Comparison of ENCODE assay signal across 8 mouse cellular contexts in genomic region chr7:24610879-24611494, GRCm38 (mm10). TPM values are rescaled to one million over a fixed set of nuclear protein-coding genes. Genes with fewer than 3 reads are reported as not detected.
DNase-seq lines count a peak whose midpoint lies in the region; ATAC-seq and TF ChIP-seq lines count a peak whose summit lies in the region.

No protein-coding gene starts in this region.

- DNase-seq in frontal cortex, postnatal 14 days (ENCODE audit: low spot score in 2 of 2), result peak; percentile 41 to 63
- peak; percentile 94 for DNase-seq in heart, embryonic 10.5 days (ENCODE audit: low spot score)
- DNase-seq in kidney, adult 9 months, result peak; percentile 98
- peak; percentile 95 for DNase-seq in lung, embryonic 14.5 days
- peak; percentile 97 for DNase-seq in thymus, adult 2 months

- TF ChIP-seq CTCF in lung, embryonic 14.5 days (IDR thresholded peaks at IDR 0.05; ENCODE audit: low read depth), result no peak
- TF ChIP-seq CTCF in thymus, adult 2 months (IDR thresholded peaks at IDR 0.05; ENCODE audit: borderline replicate concordance, control insufficient read depth, extremely low read depth, insufficient read depth, low read length, poor library complexity), result no peak

- 0 out of 2 replicates have a peak overlapping the region, but pooled peaks have one; percentile 6 for H3K27ac ChIP-seq in embryonic facial prominence, embryonic 12.5 days
- peak overlapping the region; percentile 44; the same call in 1 of the 2 replicates for H3K27ac ChIP-seq in heart, embryonic 10.5 days
- H3K27ac ChIP-seq in lung, embryonic 14.5 days (ENCODE audit: low read depth), result no peak overlapping the region
- no peak overlapping the region for H3K27ac ChIP-seq in neural tube, embryonic 14.5 days (ENCODE audit: low read depth, low read length)
- peak overlapping the region; percentile 71 for H3K27ac ChIP-seq in thymus, adult 2 months (ENCODE audit: control insufficient read depth, insufficient read depth, low read length)

- 1% methylated on average over 36 of the region's 36 CpGs for WGBS in embryonic facial prominence, embryonic 12.5 days
- 1% methylated on average over 36 of the region's 36 CpGs for WGBS in heart, embryonic 10.5 days
- WGBS in lung, embryonic 14.5 days, result under 1% methylated on average over 36 of the region's 36 CpGs
- WGBS in neural tube, embryonic 14.5 days, result 1% methylated on average over 36 of the region's 36 CpGs
- 0% methylated on average over 36 of the region's 36 CpGs for WGBS in thymus, adult 2 months

- H3K27me3 ChIP-seq in embryonic facial prominence, embryonic 12.5 days, result peaks cover 47% of the 10 kb centered on the region
- H3K27me3 ChIP-seq in heart, embryonic 10.5 days (ENCODE audit: insufficient read depth, poor library complexity, severe bottlenecking), result peaks cover 66% of the 10 kb centered on the region
- H3K27me3 ChIP-seq in lung, embryonic 14.5 days (ENCODE audit: insufficient read depth, low read length), result peaks cover 38% of the 10 kb centered on the region
- H3K27me3 ChIP-seq in neural tube, embryonic 14.5 days (ENCODE audit: control insufficient read depth, insufficient read depth, low read length), result peaks cover 35% of the 10 kb centered on the region
- H3K27me3 ChIP-seq in thymus, adult 2 months (ENCODE audit: control insufficient read depth, insufficient read depth, low read length), result no peaks in the 10 kb centered on the region

- peak overlapping the region; percentile 34 for H3K4me3 ChIP-seq in embryonic facial prominence, embryonic 12.5 days
- peak overlapping the region; percentile 64 for H3K4me3 ChIP-seq in heart, embryonic 10.5 days
- H3K4me3 ChIP-seq in lung, embryonic 14.5 days (ENCODE audit: low read depth, low read length), result peak overlapping the region; percentile 40
- peak overlapping the region; percentile 22 for H3K4me3 ChIP-seq in neural tube, embryonic 14.5 days (ENCODE audit: low read depth, low read length)
- peak overlapping the region; percentile 62 for H3K4me3 ChIP-seq in thymus, adult 2 months (ENCODE audit: control insufficient read depth, insufficient read depth, low read length)

- H3K9ac ChIP-seq in embryonic facial prominence, embryonic 12.5 days, result peak overlapping the region; percentile 33; the same call in 1 of the 2 replicates
- peak overlapping the region; percentile 38 for H3K9ac ChIP-seq in lung, embryonic 14.5 days
- no peak overlapping the region for H3K9ac ChIP-seq in neural tube, embryonic 14.5 days (replicated peaks; ENCODE audit: low read depth, low read length)

- no peaks in the 10 kb centered on the region for H3K9me3 ChIP-seq in embryonic facial prominence, embryonic 12.5 days
- H3K9me3 ChIP-seq in heart, embryonic 10.5 days, result no peaks in the 10 kb centered on the region
- no peaks in the 10 kb centered on the region for H3K9me3 ChIP-seq in lung, embryonic 14.5 days (ENCODE audit: low read depth, low read length)
- H3K9me3 ChIP-seq in neural tube, embryonic 14.5 days (ENCODE audit: control insufficient read depth, low read length), result no peaks in the 10 kb centered on the region

- peaks cover 8% of the 10 kb centered on the region; the same call in 1 of the 2 replicates for H3K36me3 ChIP-seq in embryonic facial prominence, embryonic 12.5 days
- H3K36me3 ChIP-seq in heart, embryonic 10.5 days, result no peaks in the 10 kb centered on the region
- H3K36me3 ChIP-seq in lung, embryonic 14.5 days (ENCODE audit: insufficient read depth), result peaks cover 3% of the 10 kb centered on the region; the same call in 1 of the 2 replicates
- H3K36me3 ChIP-seq in neural tube, embryonic 14.5 days (ENCODE audit: control insufficient read depth, insufficient read depth, low read length), result no peaks in the 10 kb centered on the region
- H3K36me3 ChIP-seq in thymus, adult 2 months (ENCODE audit: control insufficient read depth, insufficient read depth, low read length), result no peaks in the 10 kb centered on the region

- TF ChIP-seq POLR2A in thymus, adult 2 months (IDR thresholded peaks at IDR 0.05; ENCODE audit: control insufficient read depth, extremely low read depth, insufficient read depth, low read length, poor library complexity), result peak; percentile 73; the same call in 1 of the 2 replicates

- H3K4me2 ChIP-seq in embryonic facial prominence, embryonic 12.5 days (replicated peaks), result peak overlapping the region; percentile 55
- peak overlapping the region; percentile 84 for H3K4me2 ChIP-seq in lung, embryonic 14.5 days
- peak overlapping the region; percentile 26 for H3K4me2 ChIP-seq in neural tube, embryonic 14.5 days (ENCODE audit: low read depth, low read length)

- peaks cover 16% of the 10 kb centered on the region for H3K4me1 ChIP-seq in embryonic facial prominence, embryonic 12.5 days
- H3K4me1 ChIP-seq in heart, embryonic 10.5 days, result peaks cover 25% of the 10 kb centered on the region
- no peaks in the 10 kb centered on the region; the same call in 1 of the 2 replicates for H3K4me1 ChIP-seq in lung, embryonic 14.5 days (ENCODE audit: insufficient read depth)
- 0 out of 2 replicates have a peak, but pooled peaks cover 2% of the 10 kb centered on the region for H3K4me1 ChIP-seq in neural tube, embryonic 14.5 days (ENCODE audit: control insufficient read depth, insufficient read depth, low read length)
- peaks cover 40% of the 10 kb centered on the region for H3K4me1 ChIP-seq in thymus, adult 2 months (replicated peaks; ENCODE audit: control insufficient read depth, insufficient read depth, low read length)

- no peak for ATAC-seq in frontal cortex, adult (ENCODE audit: low TSS enrichment)
- no peak; the same call in 1 of the 2 replicates for ATAC-seq in embryonic facial prominence, embryonic 12.5 days (ENCODE audit: insufficient number of reproducible peaks, insufficient read depth, low FRiP score, low TSS enrichment)
- ATAC-seq in lung, embryonic 14.5 days (ENCODE audit: insufficient read depth), result peak; percentile 69
- peak; percentile 10; the same call in 1 of the 2 replicates for ATAC-seq in neural tube, embryonic 14.5 days (ENCODE audit: low read depth)

RNA-seq across cellular contexts. Expression of gene Phldb3, which starts 0.4 kb away (rescaled TPM):
- polyA plus RNA-seq in embryonic facial prominence, embryonic 12.5 days (2016; fragmentation: Nextera tagmentation; extraction: Ambion mirVana), result 0.20 and 0.47 TPM in 2 replicates
- polyA plus RNA-seq in heart, embryonic 10.5 days (2016; fragmentation: Nextera tagmentation; extraction: Ambion mirVana), result not detected in 2 replicates
- 0.14 and 0.33 TPM in 2 replicates for polyA plus RNA-seq in lung, embryonic 14.5 days (2014; fragmentation: Nextera tagmentation; extraction: Ambion mirVana)
- not detected in 2 replicates for polyA plus RNA-seq in neural tube, embryonic 14.5 days (2014; fragmentation: Nextera tagmentation; extraction: Ambion mirVana)
- polyA plus RNA-seq in thymus, adult 2 months (2012; rRNA removed), result 10.7 and 11.5 TPM in 2 replicates

RNA-seq across cellular contexts. Expression of gene Zfp575, which starts 23.5 kb away (rescaled TPM):
- polyA plus RNA-seq in embryonic facial prominence, embryonic 12.5 days (2016; fragmentation: Nextera tagmentation; extraction: Ambion mirVana), result 5.1 and 5.9 TPM in 2 replicates
- polyA plus RNA-seq in heart, embryonic 10.5 days (2016; fragmentation: Nextera tagmentation; extraction: Ambion mirVana), result 0.60 and 1.3 TPM in 2 replicates
- 2.6 and 2.9 TPM in 2 replicates for polyA plus RNA-seq in lung, embryonic 14.5 days (2014; fragmentation: Nextera tagmentation; extraction: Ambion mirVana)
- 8.5 and 9.4 TPM in 2 replicates for polyA plus RNA-seq in neural tube, embryonic 14.5 days (2014; fragmentation: Nextera tagmentation; extraction: Ambion mirVana)
- polyA plus RNA-seq in thymus, adult 2 months (2012; rRNA removed), result 0.24 and 0.98 TPM in 2 replicates

RNA-seq across cellular contexts. Expression of gene Ethe1, which starts 23.6 kb away (rescaled TPM):
- polyA plus RNA-seq in embryonic facial prominence, embryonic 12.5 days (2016; fragmentation: Nextera tagmentation; extraction: Ambion mirVana), result 23.7 and 23.8 TPM in 2 replicates
- 20.0 and 20.7 TPM in 2 replicates for polyA plus RNA-seq in heart, embryonic 10.5 days (2016; fragmentation: Nextera tagmentation; extraction: Ambion mirVana)
- polyA plus RNA-seq in lung, embryonic 14.5 days (2014; fragmentation: Nextera tagmentation; extraction: Ambion mirVana), result 26.5 and 26.7 TPM in 2 replicates
- polyA plus RNA-seq in neural tube, embryonic 14.5 days (2014; fragmentation: Nextera tagmentation; extraction: Ambion mirVana), result 26.4 and 27.9 TPM in 2 replicates
- polyA plus RNA-seq in thymus, adult 2 months (2012; rRNA removed), result 43.3 and 45.9 TPM in 2 replicates

RNA-seq across cellular contexts. Expression of gene Lypd3, which starts 25.4 kb away (rescaled TPM):
- polyA plus RNA-seq in embryonic facial prominence, embryonic 12.5 days (2016; fragmentation: Nextera tagmentation; extraction: Ambion mirVana), result 2.8 and 3.5 TPM in 2 replicates
- polyA plus RNA-seq in heart, embryonic 10.5 days (2016; fragmentation: Nextera tagmentation; extraction: Ambion mirVana), result 0.18 and 0.22 TPM in 2 replicates
- 0.14 TPM in 1 of 2 replicates, not detected in the other for polyA plus RNA-seq in lung, embryonic 14.5 days (2014; fragmentation: Nextera tagmentation; extraction: Ambion mirVana)
- 0.16 TPM in 1 of 2 replicates, not detected in the other for polyA plus RNA-seq in neural tube, embryonic 14.5 days (2014; fragmentation: Nextera tagmentation; extraction: Ambion mirVana)
- 4.2 and 4.7 TPM in 2 replicates for polyA plus RNA-seq in thymus, adult 2 months (2012; rRNA removed)

Comparison
In these comparisons a context has a peak if more than half of its experiments do, and no peak if none do; other contexts are left out.
1. ATAC-seq: peak in lung, embryonic 14.5 days (single experiment) and neural tube, embryonic 14.5 days (single experiment); none in frontal cortex, adult (single experiment) and embryonic facial prominence, embryonic 12.5 days (single experiment).
2. H3K27ac ChIP-seq: peak in embryonic facial prominence, embryonic 12.5 days (single experiment), heart, embryonic 10.5 days (single experiment) and thymus, adult 2 months (single experiment); none in lung, embryonic 14.5 days (single experiment) and neural tube, embryonic 14.5 days (single experiment).
3. H3K4me2 ChIP-seq: peak in every context shown above with its lines; median percentile 84 in lung, embryonic 14.5 days; 55 in embryonic facial prominence, embryonic 12.5 days; 26 in neural tube, embryonic 14.5 days.
4. Peak in every context shown above with its lines, with median percentiles within 50 percentile points of each other: DNase-seq and H3K4me3 ChIP-seq.